Mouse (Mus musculus) embryonic facial prominence, embryonic 12.5 days (tissue): Measurements from ENCODE around the gene Mob3c. TPM values are rescaled to one million over a fixed set of nuclear protein-coding genes. Genes with fewer than 3 reads are reported as not detected.

Experiments used
- ATAC-seq: fragments of 200-750 bp; cut with Nextera tagmentation; 2 replicates; pipeline ENCODE4 v1.8.0; 2017; ENCODE audit not compliant: insufficient number of reproducible peaks, insufficient read depth, low FRiP score, low TSS enrichment
- H3K27ac ChIP-seq: fragments of 300-500 bp; sonication (generic); 2 replicates; pipeline ENCODE4 v1.5.1; 2016; ENCODE audit warnings: mild to moderate bottlenecking
- H3K27me3 ChIP-seq: fragments of 300-500 bp; sonication (generic); 2 replicates; pipeline ENCODE4 v1.6.1; 2016; ENCODE audit warnings: mild to moderate bottlenecking, moderate library complexity
- H3K36me3 ChIP-seq: fragments of 300-500 bp; sonication (generic); 2 replicates; pipeline ENCODE4 v1.6.1; 2016; ENCODE audit warnings: mild to moderate bottlenecking
- H3K4me1 ChIP-seq: fragments of 300-500 bp; sonication (generic); 2 replicates; pipeline ENCODE4 v1.6.1; 2016
- H3K4me2 ChIP-seq: fragments of 300-500 bp; sonication (generic); replicated peaks from 2 replicates; pipeline ENCODE4 v1.6.1; 2016; ENCODE audit warnings: mild to moderate bottlenecking, moderate library complexity
- H3K4me3 ChIP-seq: fragments of 300-500 bp; sonication (generic); 2 replicates; pipeline ENCODE4 v1.5.1; 2016; ENCODE audit warnings: mild to moderate bottlenecking
- H3K9ac ChIP-seq: fragments of 300-500 bp; sonication (generic); 2 replicates; pipeline ENCODE4 v1.6.1; 2016; ENCODE audit warnings: mild to moderate bottlenecking, moderate library complexity
- H3K9me3 ChIP-seq: fragments of 300-500 bp; sonication (generic); 2 replicates; pipeline ENCODE4 v1.6.1; 2016; ENCODE audit warnings: mild to moderate bottlenecking, moderate library complexity
- WGBS: fragments of 180-500 bp; shearing (Covaris S2); methylation state at CpG from one replicate; pipeline ENCODE4 v1.1.7; 2016; 5-methylcytosine and 5-hydroxymethylcytosine counted together
- polyA plus RNA-seq: library from polyadenylated mRNA; unstranded; fragments of >200 nt; fragmentation: Nextera tagmentation; extraction: Ambion mirVana; gene quantifications from 2 replicates; pipeline ENCODE4 v1.2.1, GENCODE M21; 2016

Mob3c gene
- polyA plus RNA-seq, 1 experiment from 2014 or later = 9.1 TPM

- Histone ChIP-seq H3K4me2 (no peak overlapping the region), H3K27me3 (no peaks in the 10 kb centered on the region), H3K9me3 (no peaks in the 10 kb centered on the region), H3K9ac (no peak overlapping the region), H3K36me3 (peaks cover 16% of the 10 kb centered on the region), H3K4me3 (no peak overlapping the region), H3K4me1 (peaks cover 6% of the 10 kb centered on the region; the same call in 1 of the 2 replicates), H3K27ac (no peak overlapping the region)
- ATAC-seq = no peak
- WGBS = 81% methylated on average over 6 of the region's 6 CpGs
These were observed 23.7 kb downstream of the Mob3c start for GRCm38 (mm10) chr4:115851569-115851968.

GRCm38 (mm10) chr4:115855100-115855499, 27.2 kb downstream of the Mob3c start:
- no peaks in the 10 kb centered on the region for H3K9me3 ChIP-seq
- ATAC-seq = no peak
- H3K4me3 ChIP-seq = no peak overlapping the region
- H3K9ac ChIP-seq = no peak overlapping the region
- 45% methylated on average over 6 of the region's 6 CpGs for WGBS
- peaks cover 30% of the 10 kb centered on the region for H3K36me3 ChIP-seq
- H3K27ac ChIP-seq = no peak overlapping the region
- H3K4me1 ChIP-seq = peaks cover 6% of the 10 kb centered on the region; the same call in 1 of the 2 replicates
- H3K4me2 ChIP-seq = no peak overlapping the region
- H3K27me3 ChIP-seq = no peaks in the 10 kb centered on the region

- no peak overlapping the region for H3K4me2 ChIP-seq
- 71% methylated on average over 4 of the region's 4 CpGs for WGBS
- no peak overlapping the region for H3K9ac ChIP-seq
- no peak overlapping the region for H3K27ac ChIP-seq
- no peaks in the 10 kb centered on the region for H3K27me3 ChIP-seq
- peaks cover 6% of the 10 kb centered on the region; the same call in 1 of the 2 replicates for H3K4me1 ChIP-seq
- ATAC-seq = no peak
- H3K4me3 ChIP-seq = no peak overlapping the region
- no peaks in the 10 kb centered on the region for H3K9me3 ChIP-seq
- H3K36me3 ChIP-seq = peaks cover 34% of the 10 kb centered on the region; the same call in 1 of the 2 replicates
These were observed 27.7 kb downstream of the Mob3c start for GRCm38 (mm10) chr4:115855609-115856008.

- Histone ChIP-seq H3K4me1 (peaks cover 6% of the 10 kb centered on the region; the same call in 1 of the 2 replicates), H3K27ac (no peak overlapping the region), H3K4me2 (no peak overlapping the region), H3K9me3 (no peaks in the 10 kb centered on the region), H3K4me3 (no peak overlapping the region), H3K36me3 (peaks cover 37% of the 10 kb centered on the region; the same call in 1 of the 2 replicates), H3K27me3 (no peaks in the 10 kb centered on the region), H3K9ac (no peak overlapping the region)
- WGBS = 73% methylated on average over 4 of the region's 4 CpGs
- no peak for ATAC-seq
These were observed 28.4 kb downstream of the Mob3c start for GRCm38 (mm10) chr4:115856282-115856681.

- Histone ChIP-seq H3K4me1 (peaks cover 6% of the 10 kb centered on the region; the same call in 1 of the 2 replicates), H3K9ac (no peak overlapping the region), H3K27ac (no peak overlapping the region), H3K4me3 (no peak overlapping the region), H3K9me3 (no peaks in the 10 kb centered on the region), H3K4me2 (no peak overlapping the region), H3K36me3 (peaks cover 29% of the 10 kb centered on the region; the same call in 1 of the 2 replicates), H3K27me3 (no peaks in the 10 kb centered on the region)
- WGBS = 86% methylated on average over 9 of the region's 9 CpGs
- ATAC-seq = no peak
These were observed 29.5 kb downstream of the Mob3c start for GRCm38 (mm10) chr4:115857293-115857883.

- Histone ChIP-seq H3K4me1 (peaks cover 5% of the 10 kb centered on the region; the same call in 1 of the 2 replicates), H3K4me3 (no peak overlapping the region), H3K36me3 (peaks cover 19% of the 10 kb centered on the region), H3K9ac (no peak overlapping the region), H3K4me2 (no peak overlapping the region), H3K27me3 (no peaks in the 10 kb centered on the region), H3K9me3 (no peaks in the 10 kb centered on the region), H3K27ac (no peak overlapping the region)
- ATAC-seq = no peak
- 59% methylated on average over 7 of the region's 7 CpGs for WGBS
These were observed 35.5 kb downstream of the Mob3c start for GRCm38 (mm10) chr4:115863352-115863751.

GRCm38 (mm10) chr4:115863880-115864279, 36.0 kb downstream of the Mob3c start:
- Histone ChIP-seq H3K4me1 (peaks cover 5% of the 10 kb centered on the region; the same call in 1 of the 2 replicates), H3K4me3 (no peak overlapping the region), H3K36me3 (peaks cover 19% of the 10 kb centered on the region), H3K4me2 (no peak overlapping the region), H3K27me3 (no peaks in the 10 kb centered on the region), H3K9me3 (no peaks in the 10 kb centered on the region), H3K9ac (no peak overlapping the region), H3K27ac (no peak overlapping the region)
- no peak for ATAC-seq
- 39% methylated on average over 10 of the region's 10 CpGs for WGBS

- no peak overlapping the region for H3K4me3 ChIP-seq
- H3K36me3 ChIP-seq = peaks cover 25% of the 10 kb centered on the region; the same call in 1 of the 2 replicates
- no peak overlapping the region for H3K9ac ChIP-seq
- no peaks in the 10 kb centered on the region for H3K27me3 ChIP-seq
- no peak overlapping the region for H3K4me2 ChIP-seq
- H3K9me3 ChIP-seq = no peaks in the 10 kb centered on the region
- no peak overlapping the region for H3K27ac ChIP-seq
- no peak for ATAC-seq
- H3K4me1 ChIP-seq = peaks cover 7% of the 10 kb centered on the region
- WGBS = 23% methylated on average over 16 of the region's 16 CpGs
These were observed 41.8 kb downstream of the Mob3c start for GRCm38 (mm10) chr4:115869512-115870210.

GRCm38 (mm10) chr4:115873231-115873630, 45.3 kb downstream of the Mob3c start:
- H3K9me3 ChIP-seq = no peaks in the 10 kb centered on the region
- no peak for ATAC-seq
- no peak overlapping the region for H3K27ac ChIP-seq
- H3K4me3 ChIP-seq = no peak overlapping the region
- WGBS = 72% methylated on average over 3 of the region's 3 CpGs
- H3K36me3 ChIP-seq = peaks cover 29% of the 10 kb centered on the region; the same call in 1 of the 2 replicates
- no peaks in the 10 kb centered on the region for H3K27me3 ChIP-seq
- H3K4me1 ChIP-seq = peaks cover 16% of the 10 kb centered on the region
- no peak overlapping the region for H3K9ac ChIP-seq
- no peak overlapping the region for H3K4me2 ChIP-seq

- Histone ChIP-seq H3K4me1 (peaks cover 12% of the 10 kb centered on the region), H3K36me3 (peaks cover 20% of the 10 kb centered on the region; the same call in 1 of the 2 replicates), H3K4me3 (no peak overlapping the region), H3K9ac (no peak overlapping the region), H3K9me3 (no peaks in the 10 kb centered on the region), H3K4me2 (no peak overlapping the region; the same call in 1 of the 2 replicates), H3K27ac (no peak overlapping the region), H3K27me3 (no peaks in the 10 kb centered on the region)
- 4% methylated on average over 11 of the region's 11 CpGs for WGBS
- no peak for ATAC-seq
These were observed 50.4 kb downstream of the Mob3c start for GRCm38 (mm10) chr4:115878216-115878678.

- H3K9me3 ChIP-seq = no peaks in the 10 kb centered on the region
- no peak overlapping the region for H3K9ac ChIP-seq
- H3K27ac ChIP-seq = no peak overlapping the region
- no peak overlapping the region for H3K4me2 ChIP-seq
- H3K27me3 ChIP-seq = no peaks in the 10 kb centered on the region
- peaks cover 12% of the 10 kb centered on the region for H3K4me1 ChIP-seq
- no peak overlapping the region for H3K4me3 ChIP-seq
- peaks cover 16% of the 10 kb centered on the region; the same call in 1 of the 2 replicates for H3K36me3 ChIP-seq
- WGBS = 41% methylated on average over 9 of the region's 9 CpGs
- no peak for ATAC-seq
These were observed 50.9 kb downstream of the Mob3c start for GRCm38 (mm10) chr4:115878828-115879227.

GRCm38 (mm10) chr4:115881183-115881582, 53.3 kb downstream of the Mob3c start:
- Histone ChIP-seq H3K9me3 (no peaks in the 10 kb centered on the region), H3K36me3 (no peaks in the 10 kb centered on the region; the same call in 1 of the 2 replicates), H3K27me3 (0 out of 2 replicates have a peak, but pooled peaks cover 7% of the 10 kb centered on the region), H3K4me2 (no peak overlapping the region), H3K27ac (no peak overlapping the region), H3K9ac (no peak overlapping the region), H3K4me1 (peaks cover 12% of the 10 kb centered on the region), H3K4me3 (no peak overlapping the region)
- no peak for ATAC-seq
- 6% methylated on average over 1 of the region's 1 CpGs for WGBS
